Mouse (Mus musculus) ovary, postnatal 10 days (tissue): Measurements from ENCODE around the gene Tesc.

Experiments used
- DNase-seq: peaks from one replicate; pipeline ENCODE4 v3.0.0; 2022; ENCODE audit warnings: low spot score

The Tesc gene

GRCm38 (mm10) chr5:118015669-118016068 is 11.9 kb upstream of the Tesc start:
- DNase-seq: no peak

GRCm38 (mm10) chr5:118017527-118017926 is 10.0 kb upstream of the Tesc start:
- DNase-seq: no peak

- no peak for DNase-seq
These were observed 7.6 kb upstream of the Tesc start for GRCm38 (mm10) chr5:118019905-118020304.

GRCm38 (mm10) chr5:118023053-118023452 is 4.5 kb upstream of the Tesc start:
- no peak for DNase-seq

GRCm38 (mm10) chr5:118025880-118026279 is 1.7 kb upstream of the Tesc start:
- DNase-seq: no peak

GRCm38 (mm10) chr5:118026343-118026742 is 1.2 kb upstream of the Tesc start:
- no peak for DNase-seq

- DNase-seq: no peak
These were observed 344 bp upstream of the Tesc start for GRCm38 (mm10) chr5:118027101-118027697.

GRCm38 (mm10) chr5:118028191-118029034 is 870 bp downstream of the Tesc start:
- DNase-seq: no peak

GRCm38 (mm10) chr5:118029035-118029408 is 1.5 kb downstream of the Tesc start:
- no peak for DNase-seq

- no peak for DNase-seq
These were observed 1.9 kb downstream of the Tesc start for GRCm38 (mm10) chr5:118029420-118029819.

- DNase-seq: no peak
These were observed 2.6 kb downstream of the Tesc start for GRCm38 (mm10) chr5:118030022-118030675.

- no peak for DNase-seq
These were observed 3.5 kb downstream of the Tesc start for GRCm38 (mm10) chr5:118031059-118031458.

GRCm38 (mm10) chr5:118031508-118031907 is 4.0 kb downstream of the Tesc start:
- DNase-seq: no peak

- no peak for DNase-seq
These were observed 5.8 kb downstream of the Tesc start for GRCm38 (mm10) chr5:118033328-118033727.

- DNase-seq: no peak
These were observed 6.2 kb downstream of the Tesc start for GRCm38 (mm10) chr5:118033740-118034139.

- no peak for DNase-seq
These were observed 7.1 kb downstream of the Tesc start for GRCm38 (mm10) chr5:118034632-118035031.

- DNase-seq: no peak
These were observed 8.2 kb downstream of the Tesc start for GRCm38 (mm10) chr5:118035786-118036185.

GRCm38 (mm10) chr5:118036888-118037797 is 9.6 kb downstream of the Tesc start:
- no peak for DNase-seq

- no peak for DNase-seq
These were observed 10.4 kb downstream of the Tesc start for GRCm38 (mm10) chr5:118037798-118038484.

- no peak for DNase-seq
These were observed 11.7 kb downstream of the Tesc start for GRCm38 (mm10) chr5:118039241-118039668.

GRCm38 (mm10) chr5:118042599-118042998 is 15.1 kb downstream of the Tesc start:
- no peak for DNase-seq
